Mouse (Mus musculus): Measurements from ENCODE around the gene Rrp12.

GRCm38 (mm10) chr19:41821436-41821835, 74.5 kb downstream of the Rrp12 start:
- TF ChIP-seq GATA1 (IDR thresholded peaks at IDR 0.05; ENCODE audit: borderline replicate concordance, low read length): no peak
- no peak for TF ChIP-seq FLI1 (IDR thresholded peaks at IDR 0.05; ENCODE audit: low read length)

Data from megakaryocyte, embryonic 14.5 days (primary cell).